Mouse (Mus musculus) left cerebral cortex, adult 9 months (tissue): ENCODE data around the gene BC051019.

Experiments
- DNase-seq, 2 experiments: peaks; one replicate each; pipeline ENCODE4 v3.0.0; 2022; ENCODE audit warnings: low spot score in 2 of 2

BC051019 gene

DNA sequence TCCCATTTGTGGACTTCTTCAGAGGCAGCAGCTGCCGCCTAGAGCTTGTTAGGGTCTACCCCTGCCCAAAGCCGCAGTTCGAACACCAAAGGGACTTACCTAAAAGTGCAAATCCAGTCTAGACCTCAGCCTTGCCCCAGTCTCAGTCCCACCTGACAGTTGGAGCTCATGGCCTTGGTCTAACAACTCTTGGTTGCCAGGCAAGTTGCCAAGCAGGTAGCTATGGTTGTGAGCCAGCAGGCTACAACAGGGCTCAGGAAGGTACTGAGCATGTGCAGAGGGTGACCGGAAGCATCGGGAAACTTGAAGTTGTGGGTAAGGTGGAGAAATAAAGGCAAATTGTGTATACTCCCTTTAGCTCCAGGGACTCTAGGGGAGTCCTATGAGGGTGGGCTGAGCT lies at the start of gene BC051019:
Gene BC051019, minus strand, starts transcription at position 154 of the 400 bp plus-strand sequence.
- DNase-seq, result no peak

GRCm38 (mm10) chr7:109772251-109772650 lies 48.6 kb upstream of the BC051019 start:
- no peak for DNase-seq

GRCm38 (mm10) chr7:109768699-109769383 lies 45.2 kb upstream of the BC051019 start:
- DNase-seq, result no peak

GRCm38 (mm10) chr7:109767575-109768350 lies 44.1 kb upstream of the BC051019 start:
- DNase-seq, result no peak

GRCm38 (mm10) chr7:109764009-109764408 lies 40.4 kb upstream of the BC051019 start:
- DNase-seq, result no peak

DNA sequence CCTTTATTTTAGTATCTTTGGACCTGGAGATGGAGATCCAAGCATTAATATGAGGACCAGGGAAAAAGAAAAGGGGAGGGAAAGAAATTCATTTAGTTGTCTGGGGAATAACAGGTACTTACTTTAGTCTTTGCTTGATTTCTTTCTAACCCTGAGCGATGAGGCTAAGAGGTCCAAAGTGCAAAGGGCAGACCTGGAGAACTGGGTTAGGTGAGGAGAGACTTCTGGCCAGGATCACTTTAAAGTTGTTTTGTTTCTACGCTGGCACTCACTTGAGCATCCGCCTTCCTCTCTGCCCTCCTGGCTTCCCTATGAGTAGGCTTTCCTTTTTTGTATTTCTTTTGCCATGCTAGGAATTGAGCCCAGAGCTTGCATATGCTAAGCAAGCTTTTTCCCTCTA lies 32.6 kb upstream of the BC051019 start:
- no peak for DNase-seq

DNA sequence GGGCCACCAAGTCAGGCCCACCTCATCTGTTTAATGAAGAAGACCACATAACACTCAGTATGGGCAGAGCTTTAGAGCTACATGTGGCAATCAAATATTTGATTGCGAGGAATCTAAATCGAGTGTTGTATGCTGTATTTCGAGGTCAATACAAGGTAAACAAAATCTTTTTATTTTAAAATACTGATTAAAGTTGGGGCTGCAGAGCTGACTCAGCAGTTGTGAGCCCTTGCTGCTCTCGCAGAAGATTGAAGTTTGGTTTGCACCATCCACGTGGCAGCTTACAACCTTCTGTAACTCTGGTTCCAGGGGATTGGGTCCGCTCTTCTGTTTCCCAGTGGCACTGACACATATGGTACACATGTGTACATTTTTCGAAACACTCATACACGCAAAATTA lies 30.4 kb upstream of the BC051019 start:
- no peak for DNase-seq

GRCm38 (mm10) chr7:109752008-109752925 lies 28.6 kb upstream of the BC051019 start, which contains the start of gene Tmem9b:
Gene Tmem9b, minus strand, starts transcription at chr7:109752875.
- DNase-seq, result peak; percentile 20 to 72

- DNase-seq, result no peak
Observed at GRCm38 (mm10) chr7:109751427-109752007, 27.9 kb upstream of the BC051019 start.

DNA sequence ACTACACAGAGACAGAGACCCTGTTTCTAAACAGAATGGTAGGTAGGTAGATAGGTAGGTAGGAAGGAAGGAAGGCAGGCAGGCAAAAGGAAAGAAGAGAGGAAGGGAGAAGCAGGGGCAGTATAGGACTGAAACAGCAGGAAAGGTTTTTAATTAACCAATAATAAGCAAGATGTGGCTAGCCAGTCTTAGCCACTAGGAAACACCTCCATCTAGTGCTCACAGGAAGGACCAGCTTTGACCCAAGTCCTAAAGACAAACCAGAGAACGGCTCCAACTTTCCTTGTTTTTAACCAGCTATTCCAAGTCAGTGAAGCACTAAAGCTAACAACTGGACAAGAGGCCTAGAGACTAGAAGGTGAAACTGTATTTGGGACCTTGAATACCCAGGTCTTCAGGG lies 24.1 kb upstream of the BC051019 start:
- no peak for DNase-seq

- DNase-seq, result no peak
Observed at GRCm38 (mm10) chr7:109741703-109742102, 18.1 kb upstream of the BC051019 start.

GRCm38 (mm10) chr7:109741060-109741459 lies 17.4 kb upstream of the BC051019 start:
- DNase-seq, result no peak

GRCm38 (mm10) chr7:109739822-109740370 lies 16.2 kb upstream of the BC051019 start:
- no peak for DNase-seq

DNA sequence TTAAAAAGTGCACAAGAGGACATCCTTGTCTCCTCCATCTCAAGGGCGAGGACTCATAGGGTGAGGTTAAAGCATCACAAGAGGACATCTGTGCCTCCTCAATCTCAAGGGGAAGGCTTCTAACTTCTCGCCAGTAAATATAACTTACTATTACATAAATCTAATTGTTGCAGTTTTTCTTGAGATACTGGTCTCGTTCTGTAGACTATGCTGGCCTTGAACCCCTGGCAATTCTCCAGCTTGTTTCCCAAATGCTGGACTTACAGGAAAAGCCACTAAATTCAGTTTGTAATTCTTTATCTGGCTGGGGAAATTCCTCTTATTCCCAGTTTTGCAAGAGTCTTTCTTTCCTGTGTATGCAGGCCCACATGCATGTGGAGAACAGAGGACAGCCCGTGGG lies 11.2 kb upstream of the BC051019 start:
- no peak for DNase-seq

- no peak for DNase-seq
Observed at GRCm38 (mm10) chr7:109731626-109732025, 8.0 kb upstream of the BC051019 start, which contains the start of gene Ascl3. Gene Ascl3, minus strand, starts transcription at chr7:109731726.

- DNase-seq, result no peak
Observed at GRCm38 (mm10) chr7:109723114-109723513, 536 bp downstream of the BC051019 start.

- DNase-seq, result no peak
Observed at GRCm38 (mm10) chr7:109722618-109723017, 1.0 kb downstream of the BC051019 start.

DNA sequence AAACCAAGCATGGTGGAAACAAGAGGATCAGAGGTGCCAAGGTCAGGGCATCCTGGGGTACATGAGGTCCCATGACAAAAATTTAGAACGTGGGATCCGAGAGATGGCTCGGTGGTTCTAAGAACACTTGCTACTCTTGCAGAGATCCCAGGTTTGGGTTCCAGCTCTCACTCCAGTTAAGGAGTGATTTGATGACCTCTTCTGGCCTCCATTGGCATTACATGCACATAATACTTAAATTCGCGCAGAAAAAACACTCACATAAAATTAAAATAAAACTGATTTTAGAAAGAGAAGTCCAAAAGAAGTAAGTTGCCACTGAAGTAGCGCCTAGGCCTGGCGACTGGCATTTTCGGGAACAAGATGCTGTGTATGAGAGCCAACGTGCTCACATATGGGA lies 4.4 kb downstream of the BC051019 start:
- DNase-seq, result peak in 1 of 2 experiments; percentile 42

GRCm38 (mm10) chr7:109713434-109713982 lies 10.1 kb downstream of the BC051019 start:
- DNase-seq, result no peak

GRCm38 (mm10) chr7:109712198-109712597 lies 11.5 kb downstream of the BC051019 start:
- DNase-seq, result no peak

GRCm38 (mm10) chr7:109710069-109710468 lies 13.6 kb downstream of the BC051019 start:
- no peak for DNase-seq
